ENCODE assay signal across 25 mouse cellular contexts in genomic region chr10:114857166-114857565, GRCm38 (mm10). TPM values are rescaled to one million over a fixed set of nuclear protein-coding genes. Genes with fewer than 3 reads are reported as not detected.
"Had no signal": no experiment of that assay in that cellular context is flagged by ENCODE, and none has a peak within 500 bp of the region (broad histone marks: within the 10 kb centered on the region; RNA-seq: fewer than 3 reads in every experiment).

No protein-coding gene starts in this region.

- H3K4me3 ChIP-seq: layer of hippocampus, adult 2 months; liver, embryonic 12.5 days; liver, embryonic 15.5 days; lung, embryonic 15.5 days; megakaryocyte, embryonic 14.5 days; midbrain, embryonic 10.5 days; midbrain, embryonic 13.5 days; myocyte; neural tube, embryonic 13.5 days; stomach, embryonic 15.5 days had no signal

- H3K9ac ChIP-seq: liver, embryonic 12.5 days; liver, embryonic 15.5 days; lung, embryonic 15.5 days; midbrain, embryonic 13.5 days; neural tube, embryonic 13.5 days; stomach, embryonic 15.5 days had no signal

- ATAC-seq: intestine, postnatal 0 days; liver, embryonic 12.5 days; midbrain, embryonic 13.5 days; midbrain, embryonic 16.5 days had no signal

- H3K27ac ChIP-seq: layer of hippocampus, adult 2 months; liver, embryonic 12.5 days; liver, embryonic 15.5 days; lung, embryonic 15.5 days; midbrain, embryonic 10.5 days; midbrain, embryonic 13.5 days; neural tube, embryonic 13.5 days; stomach, embryonic 15.5 days had no signal

- H3K36me3 ChIP-seq: liver, embryonic 12.5 days; liver, embryonic 15.5 days; lung, embryonic 15.5 days; midbrain, embryonic 10.5 days; midbrain, embryonic 13.5 days; neural tube, embryonic 13.5 days; stomach, embryonic 15.5 days had no signal

- H3K4me2 ChIP-seq: liver, embryonic 12.5 days; liver, embryonic 15.5 days; lung, embryonic 15.5 days; midbrain, embryonic 13.5 days; neural tube, embryonic 13.5 days; stomach, embryonic 15.5 days had no signal

- H3K4me1 ChIP-seq: liver, embryonic 12.5 days; liver, embryonic 15.5 days; lung, embryonic 15.5 days; megakaryocyte, embryonic 14.5 days; midbrain, embryonic 10.5 days; midbrain, embryonic 13.5 days; neural tube, embryonic 13.5 days; stomach, embryonic 15.5 days had no signal

- H3K9me3 ChIP-seq: liver, embryonic 15.5 days; lung, embryonic 15.5 days; midbrain, embryonic 10.5 days; midbrain, embryonic 13.5 days; neural tube, embryonic 13.5 days; stomach, embryonic 15.5 days had no signal

- DNase-seq: kidney, adult 2 months; kidney, postnatal 36 days; layer of hippocampus, adult 9-11 months; liver; lung, adult 18-20 months; lung, postnatal 10 days; lung, postnatal 36 days; retina, postnatal 1 day; right cerebral cortex, postnatal 25 days; spleen, adult 18-20 months; thymus, postnatal 25 days had no signal

- H3K27me3 ChIP-seq: liver, embryonic 12.5 days; liver, embryonic 15.5 days; lung, embryonic 15.5 days; megakaryocyte, embryonic 14.5 days; midbrain, embryonic 13.5 days; neural tube, embryonic 13.5 days; stomach, embryonic 15.5 days had no signal

RNA-seq across cellular contexts. Expression of gene Trhde, which starts 55.1 kb away (rescaled TPM):
- total RNA-seq: monocyte, adult 5-6 weeks; neutrophil, adult 5-6 weeks had no signal
- polyA plus RNA-seq: liver, embryonic 12.5 days; liver, embryonic 15.5 days had no signal
